Mouse (Mus musculus) heart, adult 2 months (tissue): Measurements from ENCODE around the gene Abca17. TPM values are rescaled to one million over a fixed set of nuclear protein-coding genes. Genes with fewer than 3 reads are reported as not detected.
A peak's percentile ranks its signal among the peaks of the same experiment; 100 is the strongest.

Experiments
- DNase-seq, 2 experiments: peaks; one replicate each; pipeline ENCODE4 v3.0.0; 2021
- H3K27ac ChIP-seq: fragments of 200-600 bp; 2 replicates; pipeline ENCODE4 v1.8.1; 2022
- H3K27me3 ChIP-seq: fragments of 200-500 bp; 2 replicates; pipeline ENCODE4 v1.6.1; 2012; ENCODE audit warnings: mild to moderate bottlenecking, low read length, inconsistent platforms, mixed read lengths; ENCODE audit not compliant: control insufficient read depth, insufficient read depth
- H3K36me3 ChIP-seq: fragments of 200-500 bp; 2 replicates; pipeline ENCODE4 v1.6.1; 2012; ENCODE audit warnings: low read length, inconsistent platforms; ENCODE audit not compliant: control insufficient read depth, insufficient read depth
- H3K4me1 ChIP-seq: fragments of 200-500 bp; 2 replicates; pipeline ENCODE4 v1.6.1; 2011; ENCODE audit warnings: low read length; ENCODE audit not compliant: control insufficient read depth, insufficient read depth
- H3K4me3 ChIP-seq: fragments of 200-600 bp; 2 replicates; pipeline ENCODE4 v1.8.1; 2022
- H3K79me2 ChIP-seq: fragments of 200-500 bp; replicated peaks from 2 replicates; pipeline ENCODE4 v1.6.1; 2012; ENCODE audit warnings: mild to moderate bottlenecking, inconsistent platforms, low read length, moderate library complexity, mixed read lengths; ENCODE audit not compliant: control insufficient read depth, insufficient read depth
- H3K9ac ChIP-seq: fragments of 200-500 bp; 2 replicates; pipeline ENCODE4 v1.6.1; 2012; ENCODE audit warnings: low read depth, mild to moderate bottlenecking, control low read depth, inconsistent platforms, low read length, mixed read lengths
- CTCF ChIP-seq: fragments of 200-600 bp; IDR thresholded peaks from 2 replicates; pipeline ENCODE4 v1.8.1; 2022; ENCODE audit warnings: antibody characterized with exemption, mild to moderate bottlenecking, moderate library complexity
- EP300 ChIP-seq: fragments of 200-500 bp; IDR thresholded peaks from 2 replicates; pipeline ENCODE4 v1.6.1; 2011; ENCODE audit warnings: low read depth, low read length, control low read depth; ENCODE audit not compliant: insufficient read depth
- POLR2A ChIP-seq: fragments of 200-500 bp; IDR thresholded peaks from 2 replicates; pipeline ENCODE4 v1.6.1; 2011; ENCODE audit warnings: mild to moderate bottlenecking, low read depth, low read length, control low read depth; ENCODE audit not compliant: insufficient read depth
- WGBS: fragments of 180-500 bp; shearing (Covaris S2); methylation state at CpG from one replicate; pipeline ENCODE4 v1.1.7; 2018; 5-methylcytosine and 5-hydroxymethylcytosine counted together
- intact Hi-C: fragments of 180-260 bp; cut with DNase I; formaldehyde crosslinking; loops from one replicate; pipeline ENCODE4 v1.15.1; 2025
- polyA plus RNA-seq: library from polyadenylated mRNA; depleted of rRNA; stranded (reverse); fragments of >200 nt; gene quantifications from 2 replicates; pipeline ENCODE4 v1.2.3, GENCODE M21; 2012
- total RNA-seq, 2 experiments: library from RNA; stranded (reverse); gene quantifications; 2 replicates each; pipeline ENCODE4 v1.2.3; 2021

Gene Abca17
- total and polyA plus RNA-seq, 3 experiments, result not detected

DNA sequence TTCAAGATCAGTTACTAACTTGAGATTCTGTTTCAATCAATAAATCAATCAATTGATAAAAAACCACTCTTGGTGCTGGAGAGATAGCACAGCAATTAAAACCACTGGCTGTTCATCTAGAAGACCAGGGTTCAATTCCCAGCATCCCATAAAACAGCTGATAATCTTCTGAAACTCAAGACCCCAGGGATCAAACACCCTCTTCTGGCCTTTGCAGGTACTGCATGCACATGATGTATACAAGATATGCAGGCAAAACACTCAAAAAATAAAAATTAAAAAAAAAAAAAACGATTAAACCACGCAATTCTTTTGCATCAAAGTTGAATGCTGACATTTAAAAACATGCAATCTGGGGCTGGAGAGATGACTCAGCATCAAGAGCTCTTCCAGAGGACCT lies 102.2 kb downstream of the Abca17 start:
- intact Hi-C loops, result no loop called here
- Histone ChIP-seq H3K9ac (no peak overlapping the region), H3K27me3 (no peaks in the 10 kb centered on the region)

DNA sequence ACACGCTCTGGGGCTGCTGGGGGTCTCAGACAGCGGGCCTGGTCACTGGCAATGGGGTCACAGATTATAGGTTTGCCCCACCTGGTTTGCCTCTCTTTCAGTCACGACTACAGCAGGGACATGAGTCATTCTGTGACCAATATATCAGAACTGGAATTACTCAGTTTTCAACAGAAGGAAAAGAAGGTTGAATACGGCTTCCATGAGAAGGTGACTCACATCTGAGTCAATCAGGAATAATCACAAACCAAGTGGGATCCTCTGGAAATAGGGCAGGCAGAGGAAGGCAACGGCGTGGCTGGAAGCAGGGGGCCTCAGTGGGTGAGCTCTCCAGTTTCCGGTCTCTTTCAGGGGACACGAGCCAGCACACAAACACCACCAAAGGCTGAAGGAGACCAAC lies 106.8 kb downstream of the Abca17 start:
- H3K9ac ChIP-seq, result no peak overlapping the region
- no peaks in the 10 kb centered on the region for H3K79me2 ChIP-seq
- TF ChIP-seq EP300 (no peak), POLR2A (no peak), CTCF (no peak)
- DNase-seq, result no peak
- H3K4me3 ChIP-seq, result no peak overlapping the region
- intact Hi-C loops, result no loop called here
- H3K4me1 ChIP-seq, result no peaks in the 10 kb centered on the region
- H3K27ac ChIP-seq, result no peak overlapping the region
- 97% methylated on average over 8 of the region's 8 CpGs for WGBS
- no peaks in the 10 kb centered on the region for H3K27me3 ChIP-seq
- no peaks in the 10 kb centered on the region for H3K36me3 ChIP-seq

More for the DNA sequence above, 102.2 kb downstream of the Abca17 start:
- H3K4me1 ChIP-seq, result no peaks in the 10 kb centered on the region
- H3K36me3 ChIP-seq, result no peaks in the 10 kb centered on the region
- H3K27ac ChIP-seq, result no peak overlapping the region
- no peak overlapping the region for H3K4me3 ChIP-seq
- DNase-seq, result no peak
- H3K79me2 ChIP-seq, result no peaks in the 10 kb centered on the region
- 93% methylated on average over 2 of the region's 2 CpGs for WGBS
- TF ChIP-seq CTCF (peak; percentile 51), POLR2A (no peak), EP300 (no peak)

DNA sequence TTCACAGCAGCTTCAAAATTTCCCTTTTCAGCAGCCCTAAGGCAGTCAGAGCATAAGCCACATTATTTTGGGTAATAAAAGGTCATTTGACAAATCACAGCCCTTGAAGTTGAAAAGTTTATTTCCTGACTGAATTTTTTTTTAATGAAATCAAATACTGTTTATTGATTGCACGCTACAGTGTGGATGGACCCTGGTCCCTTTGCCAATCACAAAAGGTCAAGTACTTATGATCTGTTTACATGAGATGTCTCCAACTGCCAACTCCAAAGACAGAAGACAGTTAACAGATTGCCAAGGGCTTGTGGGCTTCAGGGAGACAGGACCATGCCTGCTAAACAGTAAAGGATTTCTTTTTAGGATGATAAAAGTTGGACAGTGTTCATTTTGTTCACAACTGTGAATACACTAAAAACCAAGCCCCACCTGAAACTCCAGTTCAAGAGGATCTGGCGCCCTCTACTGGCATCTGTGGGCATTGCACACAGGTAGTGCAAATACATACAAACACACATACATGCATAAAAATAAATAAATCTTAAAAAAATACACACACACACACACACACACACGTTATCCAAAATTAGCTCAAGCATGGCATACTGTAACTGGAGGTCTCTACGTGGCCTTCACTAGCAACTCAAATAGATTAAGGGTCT lies 107.4 kb downstream of the Abca17 start:
- TF ChIP-seq EP300, result no peak
- TF ChIP-seq CTCF, result peak; percentile 68

DNA sequence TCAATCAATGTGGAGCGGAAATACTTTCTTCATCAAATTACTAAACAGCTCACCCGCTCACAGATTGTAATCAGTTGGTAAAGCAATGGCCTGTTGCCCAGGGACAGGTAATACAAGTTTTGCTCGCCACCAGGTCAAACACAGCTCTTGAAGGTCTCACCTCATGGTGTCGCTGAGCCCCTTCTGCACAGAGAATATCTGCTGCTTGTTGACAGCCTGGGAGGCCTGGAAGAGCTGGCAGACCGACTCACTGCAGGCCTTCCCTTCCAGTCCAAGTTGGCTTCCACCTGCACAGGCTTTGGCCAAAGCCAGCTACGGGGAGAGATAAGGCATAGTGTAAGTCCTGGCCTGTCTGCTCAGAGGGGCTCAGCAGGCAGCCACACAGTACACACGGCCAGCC lies 113.9 kb downstream of the Abca17 start:
- Histone ChIP-seq H3K4me3 (no peak overlapping the region), H3K36me3 (no peaks in the 10 kb centered on the region), H3K4me1 (no peaks in the 10 kb centered on the region), H3K9ac (no peak overlapping the region), H3K27me3 (no peaks in the 10 kb centered on the region), H3K27ac (no peak overlapping the region), H3K79me2 (no peaks in the 10 kb centered on the region)
- WGBS, result 68% methylated on average over 7 of the region's 7 CpGs
- peak; percentile 31 to 58 for DNase-seq
- peak; percentile 57; the same call in 1 of the 2 replicates for TF ChIP-seq EP300
- peak; percentile 59 for TF ChIP-seq CTCF
- TF ChIP-seq POLR2A, result no peak
- intact Hi-C loops, result loop anchor here (10.0 kb wide), 1 partner anchor 68 kb away; no protein-coding TSS in a partner anchor

More for the DNA sequence above, 107.4 kb downstream of the Abca17 start:
- Histone ChIP-seq H3K4me1 (no peaks in the 10 kb centered on the region), H3K4me3 (no peak overlapping the region), H3K9ac (no peak overlapping the region), H3K27ac (no peak overlapping the region), H3K27me3 (no peaks in the 10 kb centered on the region), H3K79me2 (no peaks in the 10 kb centered on the region), H3K36me3 (no peaks in the 10 kb centered on the region)
- 87% methylated on average over 4 of the region's 4 CpGs for WGBS
- DNase-seq, result no peak
- intact Hi-C loops, result no loop called here

DNA sequence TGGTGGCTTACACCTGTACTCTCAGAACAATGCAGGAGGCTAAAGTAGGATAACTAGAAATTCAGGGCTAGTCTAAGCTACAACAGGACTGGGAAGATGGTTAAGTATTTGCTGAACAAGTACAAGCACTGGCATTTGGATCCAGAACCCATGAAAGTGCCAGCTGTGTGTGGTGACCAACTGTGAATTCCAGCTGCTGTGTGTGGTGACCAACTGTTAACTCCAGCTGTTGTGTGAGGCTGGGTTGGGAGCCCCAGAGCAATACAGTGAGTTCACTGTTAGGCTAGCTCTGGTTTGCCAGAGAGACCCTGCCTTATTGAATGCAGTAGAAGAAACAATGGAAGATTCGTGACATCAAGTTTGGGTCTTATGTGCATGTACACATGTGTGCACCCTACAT lies 114.4 kb downstream of the Abca17 start:
- no peak overlapping the region for H3K9ac ChIP-seq
- no peak for DNase-seq
- H3K4me3 ChIP-seq, result no peak overlapping the region
- H3K27ac ChIP-seq, result no peak overlapping the region
- WGBS, result 100% methylated on average over 1 of the region's 1 CpGs
- TF ChIP-seq CTCF (no peak), EP300 (no peak), POLR2A (no peak)
- H3K36me3 ChIP-seq, result no peaks in the 10 kb centered on the region
- no peaks in the 10 kb centered on the region for H3K79me2 ChIP-seq
- H3K27me3 ChIP-seq, result no peaks in the 10 kb centered on the region
- H3K4me1 ChIP-seq, result no peaks in the 10 kb centered on the region
- intact Hi-C loops, result loop anchor here (10.0 kb wide), 1 partner anchor 68 kb away; no protein-coding TSS in a partner anchor

DNA sequence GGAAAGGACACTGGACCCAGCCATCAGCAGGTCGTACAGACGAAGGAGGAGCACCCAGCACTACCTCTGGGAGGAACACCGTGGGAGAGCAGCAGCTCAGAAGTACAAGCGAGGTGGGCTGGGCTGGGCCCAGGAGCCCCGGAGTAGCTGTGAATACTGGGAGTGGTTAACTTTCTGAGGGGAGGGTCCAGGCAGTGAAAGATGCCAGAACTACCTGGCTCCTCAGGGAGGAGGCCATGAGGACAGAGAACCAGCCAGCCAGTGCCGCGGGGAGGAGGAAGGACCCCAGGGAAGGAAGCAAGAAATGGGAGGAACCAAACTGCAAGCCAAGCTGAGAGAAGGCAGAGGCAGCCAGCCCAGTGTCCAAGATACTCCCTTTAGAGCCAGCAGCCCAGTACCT lies 122.9 kb downstream of the Abca17 start:
- Histone ChIP-seq H3K27ac (no peak overlapping the region), H3K4me3 (no peak overlapping the region), H3K4me1 (no peaks in the 10 kb centered on the region), H3K36me3 (no peaks in the 10 kb centered on the region), H3K9ac (no peak overlapping the region), H3K79me2 (no peaks in the 10 kb centered on the region), H3K27me3 (no peaks in the 10 kb centered on the region)
- intact Hi-C loops, result no loop called here
- no peak for DNase-seq
- TF ChIP-seq POLR2A (no peak), CTCF (no peak), EP300 (no peak)
- WGBS, result 88% methylated on average over 7 of the region's 7 CpGs
